Mouse (Mus musculus): Measurements from ENCODE around the gene Stard8. TPM values are rescaled to one million over a fixed set of nuclear protein-coding genes. Genes with fewer than 3 reads are reported as not detected.

Stard8 gene
- total and polyA plus RNA-seq, 3 experiments: 0.39 to 2.3 TPM; not detected in 1

DNA sequence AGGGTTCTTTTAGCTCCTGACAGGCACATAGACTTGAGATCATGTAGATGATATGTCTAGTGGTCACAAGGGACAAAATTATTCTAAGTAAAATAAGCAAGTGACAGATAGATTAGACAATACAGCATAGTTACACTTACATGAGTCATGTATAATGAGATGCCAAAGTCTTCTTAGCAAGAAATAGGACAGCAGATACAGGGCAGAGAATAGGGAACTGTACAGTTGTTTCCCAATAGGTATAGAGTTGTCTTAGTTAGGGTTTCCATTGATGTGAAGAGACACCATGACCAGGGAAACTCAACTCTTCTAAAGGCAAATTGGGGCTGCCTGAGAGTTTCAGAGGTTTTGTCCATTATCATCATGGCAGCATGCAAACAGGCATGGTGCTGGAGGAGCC lies 39.3 kb upstream of the Stard8 start:
- Histone ChIP-seq H3K9me3 (replicated peaks; ENCODE audit: insufficient read depth, low read length) (no peaks in the 10 kb centered on the region), H3K27ac (ENCODE audit: control insufficient read depth, low read depth, low read length) (no peak overlapping the region), H3K27me3 (ENCODE audit: control insufficient read depth in 1 of 2, insufficient read depth in 2 of 2, low read length in 2 of 2) (no peaks in the 10 kb centered on the region; a peak in 1 of 4 replicates), H3K4me1 (ENCODE audit: control insufficient read depth in 1 of 2, insufficient read depth in 2 of 2, low read length in 2 of 2) (no peaks in the 10 kb centered on the region), H3K79me2 (ENCODE audit: control insufficient read depth, insufficient read depth, low read length, poor library complexity) (no peaks in the 10 kb centered on the region), H3K4me3 (ENCODE audit: control insufficient read depth in 1 of 2, insufficient read depth in 1 of 2, low read depth in 2 of 2, low read length in 2 of 2) (no peak overlapping the region), H3K36me3 (ENCODE audit: control insufficient read depth in 1 of 2, insufficient read depth in 2 of 2, low read length in 2 of 2) (no peaks in the 10 kb centered on the region; a peak in 2 of 4 replicates), H3K9ac (ENCODE audit: control insufficient read depth, low read depth, low read length, poor library complexity, severe bottlenecking) (no peak overlapping the region)
- no peak for DNase-seq (ENCODE audit: low read depth, low spot score)
- TF ChIP-seq GATA1 (IDR thresholded peaks at IDR 0.05; ENCODE audit: low read depth, low read length) (no peak), RAD21 (IDR thresholded peaks at IDR 0.05; ENCODE audit: low read depth, low read length) (no peak), NRF1 (IDR thresholded peaks at IDR 0.05; ENCODE audit: insufficient read depth, low read depth, low read length, poor library complexity, severe bottlenecking) (no peak), MYC (IDR thresholded peaks at IDR 0.05; ENCODE audit: low read depth, low read length) (no peak), MAX (IDR thresholded peaks at IDR 0.05; ENCODE audit: low read length) (no peak), CHD1 (IDR thresholded peaks at IDR 0.05; ENCODE audit: low read depth, low read length) (no peak), POLR2AphosphoS2 (IDR thresholded peaks at IDR 0.05; ENCODE audit: low read length) (no peak), GABPA (IDR thresholded peaks at IDR 0.05; ENCODE audit: low read depth, low read length) (no peak), UBTF (IDR thresholded peaks at IDR 0.05; ENCODE audit: borderline replicate concordance, insufficient read depth, low read depth, low read length) (no peak), TBP (IDR thresholded peaks at IDR 0.05; ENCODE audit: low read depth, low read length) (no peak), POLR2AphosphoS5 (IDR thresholded peaks at IDR 0.05; ENCODE audit: borderline replicate concordance, low read depth, low read length) (no peak), HCFC1 (IDR thresholded peaks at IDR 0.05; ENCODE audit: low read depth, low read length) (no peak), USF1 (IDR thresholded peaks at IDR 0.05; ENCODE audit: low read depth, low read length) (no peak), CHD2 (IDR thresholded peaks at IDR 0.05; ENCODE audit: low read length) (no peak), KAT2A (conservative IDR thresholded peaks at IDR 0.05; ENCODE audit: low read depth, low read length) (no peak), MAZ (IDR thresholded peaks at IDR 0.05; ENCODE audit: low read depth, low read length) (no peak), ELF1 (IDR thresholded peaks at IDR 0.05; ENCODE audit: low read depth, low read length) (no peak), USF2 (IDR thresholded peaks at IDR 0.05; ENCODE audit: borderline replicate concordance in 1 of 2, insufficient read depth in 1 of 2, low read depth in 1 of 2, low read length in 2 of 2) (no peak)

DNA sequence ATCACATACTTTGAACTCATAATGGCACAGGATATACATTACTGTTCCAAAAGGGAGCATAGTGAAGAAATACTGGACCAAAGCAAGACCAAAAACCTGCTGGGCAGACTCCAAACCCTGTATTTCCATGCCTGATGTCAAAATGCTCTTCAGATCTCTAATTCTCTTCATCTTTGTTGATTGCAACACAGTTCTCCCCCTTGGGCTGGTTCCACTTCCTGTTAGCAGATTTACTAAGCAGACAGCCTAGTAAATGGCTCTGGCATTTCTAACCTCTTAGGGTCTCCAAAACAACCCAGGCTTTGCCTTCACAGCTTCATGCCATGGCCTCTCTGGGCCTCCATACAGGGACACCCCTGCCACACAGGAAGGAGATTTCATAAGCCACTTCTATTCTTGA lies 38.5 kb upstream of the Stard8 start:
- Histone ChIP-seq H3K9me3 (replicated peaks; ENCODE audit: insufficient read depth, low read length) (no peaks in the 10 kb centered on the region), H3K4me3 (ENCODE audit: control insufficient read depth in 1 of 2, insufficient read depth in 1 of 2, low read depth in 2 of 2, low read length in 2 of 2) (no peak overlapping the region), H3K9ac (ENCODE audit: control insufficient read depth, low read depth, low read length, poor library complexity, severe bottlenecking) (no peak overlapping the region), H3K79me2 (ENCODE audit: control insufficient read depth, insufficient read depth, low read length, poor library complexity) (no peaks in the 10 kb centered on the region), H3K36me3 (ENCODE audit: control insufficient read depth in 1 of 2, insufficient read depth in 2 of 2, low read length in 2 of 2) (no peaks in the 10 kb centered on the region; a peak in 2 of 4 replicates), H3K27me3 (ENCODE audit: control insufficient read depth in 1 of 2, insufficient read depth in 2 of 2, low read length in 2 of 2) (no peaks in the 10 kb centered on the region; a peak in 1 of 4 replicates), H3K4me1 (ENCODE audit: control insufficient read depth in 1 of 2, insufficient read depth in 2 of 2, low read length in 2 of 2) (no peaks in the 10 kb centered on the region), H3K27ac (ENCODE audit: control insufficient read depth, low read depth, low read length) (no peak overlapping the region)
- TF ChIP-seq BHLHE40 (IDR thresholded peaks at IDR 0.05; ENCODE audit: borderline replicate concordance, low read depth, low read length) (no peak), NELFE (IDR thresholded peaks at IDR 0.05; ENCODE audit: low read depth, low read length) (no peak), ZNF384 (IDR thresholded peaks at IDR 0.05; ENCODE audit: low read depth, low read length) (no peak), MEF2A (IDR thresholded peaks at IDR 0.05; ENCODE audit: extremely low read depth, insufficient replicate concordance, low read depth, low read length, poor library complexity, severe bottlenecking) (no peak)
- DNase-seq (ENCODE audit: low read depth, low spot score): no peak

Data from MEL (cell line).